Mouse (Mus musculus) heart, adult 2 months (tissue): ENCODE measurements around the gene Slc35d1. TPM values are rescaled to one million over a fixed set of nuclear protein-coding genes. Genes with fewer than 3 reads are reported as not detected.
A peak's percentile ranks its signal among the peaks of the same experiment; 100 is the strongest.

Experiments used
- DNase-seq, 2 experiments: peaks; one replicate each; pipeline ENCODE4 v3.0.0; 2021
- H3K27ac ChIP-seq: fragments of 200-600 bp; 2 replicates; pipeline ENCODE4 v1.8.1; 2022
- H3K27me3 ChIP-seq: fragments of 200-500 bp; 2 replicates; pipeline ENCODE4 v1.6.1; 2012; ENCODE audit warnings: mild to moderate bottlenecking, low read length, inconsistent platforms, mixed read lengths; ENCODE audit not compliant: control insufficient read depth, insufficient read depth
- H3K36me3 ChIP-seq: fragments of 200-500 bp; 2 replicates; pipeline ENCODE4 v1.6.1; 2012; ENCODE audit warnings: low read length, inconsistent platforms; ENCODE audit not compliant: control insufficient read depth, insufficient read depth
- H3K4me1 ChIP-seq: fragments of 200-500 bp; 2 replicates; pipeline ENCODE4 v1.6.1; 2011; ENCODE audit warnings: low read length; ENCODE audit not compliant: control insufficient read depth, insufficient read depth
- H3K4me3 ChIP-seq: fragments of 200-600 bp; 2 replicates; pipeline ENCODE4 v1.8.1; 2022
- H3K79me2 ChIP-seq: fragments of 200-500 bp; replicated peaks from 2 replicates; pipeline ENCODE4 v1.6.1; 2012; ENCODE audit warnings: mild to moderate bottlenecking, inconsistent platforms, low read length, moderate library complexity, mixed read lengths; ENCODE audit not compliant: control insufficient read depth, insufficient read depth
- H3K9ac ChIP-seq: fragments of 200-500 bp; 2 replicates; pipeline ENCODE4 v1.6.1; 2012; ENCODE audit warnings: low read depth, mild to moderate bottlenecking, control low read depth, inconsistent platforms, low read length, mixed read lengths
- CTCF ChIP-seq: fragments of 200-600 bp; IDR thresholded peaks from 2 replicates; pipeline ENCODE4 v1.8.1; 2022; ENCODE audit warnings: antibody characterized with exemption, mild to moderate bottlenecking, moderate library complexity
- EP300 ChIP-seq: fragments of 200-500 bp; IDR thresholded peaks from 2 replicates; pipeline ENCODE4 v1.6.1; 2011; ENCODE audit warnings: low read depth, low read length, control low read depth; ENCODE audit not compliant: insufficient read depth
- POLR2A ChIP-seq: fragments of 200-500 bp; IDR thresholded peaks from 2 replicates; pipeline ENCODE4 v1.6.1; 2011; ENCODE audit warnings: mild to moderate bottlenecking, low read depth, low read length, control low read depth; ENCODE audit not compliant: insufficient read depth
- WGBS: fragments of 180-500 bp; shearing (Covaris S2); methylation state at CpG from one replicate; pipeline ENCODE4 v1.1.7; 2018; 5-methylcytosine and 5-hydroxymethylcytosine counted together
- intact Hi-C: fragments of 180-260 bp; cut with DNase I; formaldehyde crosslinking; loops from one replicate; pipeline ENCODE4 v1.15.1; 2025
- polyA plus RNA-seq: library from polyadenylated mRNA; depleted of rRNA; stranded (reverse); fragments of >200 nt; gene quantifications from 2 replicates; pipeline ENCODE4 v1.2.3, GENCODE M21; 2012; rRNA removed
- total RNA-seq, 2 experiments: library from RNA; stranded (reverse); gene quantifications; 2 replicates each; pipeline ENCODE4 v1.2.3; 2021

Slc35d1 gene
- total and polyA plus RNA-seq, 3 experiments: 3.9 to 8.0 (median 7.6) TPM

DNA sequence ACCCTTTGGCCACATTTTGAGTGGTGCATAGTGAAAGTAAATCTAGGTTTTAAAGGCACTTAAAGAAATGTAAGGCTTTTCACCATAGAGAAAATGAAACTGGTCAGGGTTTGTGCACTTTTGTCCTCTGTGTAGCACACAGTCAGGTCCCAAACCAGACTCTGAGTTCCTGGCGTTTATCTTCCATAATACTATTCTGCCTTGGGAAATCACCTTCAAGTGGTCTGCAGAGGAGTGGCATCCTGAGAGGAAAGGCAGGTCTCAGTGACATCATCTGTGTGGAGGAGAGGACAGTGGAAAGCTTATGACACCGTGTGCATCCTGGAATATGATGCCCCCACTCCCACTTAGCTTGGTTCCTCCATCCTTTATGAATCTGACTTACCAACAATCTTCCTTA lies 91.9 kb downstream of the Slc35d1 start:
- intact Hi-C loops: loop anchor here (5.0 kb wide), 1 partner anchor 89 kb away; no protein-coding TSS in a partner anchor
- H3K27ac ChIP-seq: peak overlapping the region; percentile 15
- peak overlapping the region; percentile 54; the same call in 1 of the 2 replicates for H3K9ac ChIP-seq

DNA sequence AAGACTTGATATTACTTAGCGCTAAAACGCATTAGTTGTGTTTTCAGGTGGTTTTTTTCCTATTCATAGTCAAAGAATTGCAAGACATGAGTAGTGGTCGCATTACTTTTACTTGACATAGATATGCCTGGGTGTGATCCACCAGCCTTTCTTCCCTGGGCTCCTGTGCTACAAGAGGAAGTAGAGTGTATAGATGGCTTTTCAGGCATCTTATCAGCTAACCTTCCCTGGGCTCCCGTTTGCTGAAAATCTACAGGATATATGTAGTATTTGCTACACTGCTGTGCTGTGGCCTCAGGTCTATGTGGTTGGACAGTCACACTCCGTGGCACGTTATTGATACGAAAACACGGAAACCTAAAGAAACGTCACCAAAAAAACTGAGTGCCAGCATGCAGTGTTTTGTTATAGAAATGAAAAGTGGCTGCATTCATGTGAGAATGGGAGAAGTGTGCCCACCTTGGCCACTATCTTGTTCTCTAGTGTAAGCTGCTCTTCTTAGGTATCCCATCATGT lies 94.0 kb downstream of the Slc35d1 start:
- Histone ChIP-seq H3K27me3 (no peaks in the 10 kb centered on the region), H3K4me1 (peaks cover 9% of the 10 kb centered on the region), H3K27ac (no peak overlapping the region; the same call in 1 of the 2 replicates), H3K79me2 (peaks cover 6% of the 10 kb centered on the region; the same call in 1 of the 2 replicates), H3K4me3 (peak overlapping the region; percentile 84), H3K9ac (no peak overlapping the region), H3K36me3 (peaks cover 23% of the 10 kb centered on the region)
- DNase-seq: no peak
- WGBS: 52% methylated on average over 9 of the region's 9 CpGs
- intact Hi-C loops: loop anchor here (5.0 kb wide), 1 partner anchor 91 kb away; no protein-coding TSS in a partner anchor
- TF ChIP-seq EP300 (no peak), CTCF (no peak), POLR2A (no peak)

More for the DNA sequence above, 91.9 kb downstream of the Slc35d1 start:
- Histone ChIP-seq H3K27me3 (no peaks in the 10 kb centered on the region), H3K36me3 (peaks cover 26% of the 10 kb centered on the region), H3K4me1 (peaks cover 12% of the 10 kb centered on the region), H3K79me2 (peaks cover 6% of the 10 kb centered on the region; the same call in 1 of the 2 replicates), H3K4me3 (no peak overlapping the region)
- WGBS: 4% methylated on average over 2 of the region's 2 CpGs
- no peak for DNase-seq
- peak; percentile 14; the same call in 1 of the 2 replicates for TF ChIP-seq POLR2A
- TF ChIP-seq CTCF: no peak
- TF ChIP-seq EP300: no peak

Other genes with a start within 250 kb of the Slc35d1 start
- gene Tctex1d1, start 236.6 kb downstream of the Slc35d1 start, total RNA-seq: not detected
- 0.20 TPM in 1 of 2 replicates, not detected in the other for gene Tctex1d1, start 236.6 kb downstream of the Slc35d1 start, polyA plus RNA-seq
- gene Insl5, start 188.3 kb downstream of the Slc35d1 start, total RNA-seq: not detected
- gene Insl5, start 188.3 kb downstream of the Slc35d1 start, polyA plus RNA-seq: not detected in 2 replicates
- gene Mier1, start 100.8 kb downstream of the Slc35d1 start, total RNA-seq: 10 to 100 TPM; 32.0 to 36.9 TPM
- gene Mier1, start 100.8 kb downstream of the Slc35d1 start, polyA plus RNA-seq: 7.0 and 12.5 TPM in 2 replicates
- gene Wdr78, start 100.6 kb downstream of the Slc35d1 start, total RNA-seq: 1 to 10 TPM; 1.1 to 1.3 TPM
- 0.29 and 0.37 TPM in 2 replicates for gene Wdr78, start 100.6 kb downstream of the Slc35d1 start, polyA plus RNA-seq
- gene 4921539E11Rik, start 75.7 kb upstream of the Slc35d1 start, total RNA-seq: not detected
- not detected in 2 replicates for gene 4921539E11Rik, start 75.7 kb upstream of the Slc35d1 start, polyA plus RNA-seq
- 10 to 100 TPM; 33.0 to 40.1 TPM for gene Oma1, start 98.6 kb upstream of the Slc35d1 start, total RNA-seq
- 20.4 and 44.8 TPM in 2 replicates for gene Oma1, start 98.6 kb upstream of the Slc35d1 start, polyA plus RNA-seq